Mouse (Mus musculus): ENCODE data around the gene Rps4x. TPM values are rescaled to one million over a fixed set of nuclear protein-coding genes. Genes with fewer than 3 reads are reported as not detected.
"Not testable (repeated sequence)": the region's sequence is repeated elsewhere in the genome, so short reads cannot be mapped to it uniquely, and the experiment has no call there.

Rps4x gene
- polyA plus RNA-seq (2015; fragmentation: Nextera tagmentation; extraction: Ambion mirVana): 477 and 507 TPM in 2 replicates

- Histone ChIP-seq H3K9ac (peak within 1 kb of the TSS; percentile 89), H3K27me3 (replicated peaks) (peaks cover 10% of the 10 kb centered on the region), H3K4me3 (peak within 1 kb of the TSS; percentile 67), H3K4me1 (peaks cover 18% of the 10 kb centered on the region), H3K4me2 (peak within 1 kb of the TSS; percentile 76), H3K36me3 (peaks cover 37% of the 10 kb centered on the region), H3K27ac (replicated peaks) (peak within 1 kb of the TSS; percentile 86), H3K9me3 (no peaks in the 10 kb centered on the region)
- WGBS: 10% methylated on average over 37 of the region's 37 CpGs
- peak; percentile 78; the same call in 1 of the 2 replicates for ATAC-seq (ENCODE audit: extremely low read depth, insufficient number of reproducible peaks, low FRiP score, low TSS enrichment)
These were observed at the start of gene Rps4x for GRCm38 (mm10) chrX:102188712-102189497. TSS of gene Rps4x (minus strand) at chrX:102189394.

GRCm38 (mm10) chrX:102219126-102219525 lies 29.9 kb upstream of the Rps4x start:
- H3K36me3 ChIP-seq: no peaks in the 10 kb centered on the region
- no peak overlapping the region for H3K9ac ChIP-seq
- no peak overlapping the region for H3K4me2 ChIP-seq
- H3K27me3 ChIP-seq (replicated peaks): no peaks in the 10 kb centered on the region
- ATAC-seq (ENCODE audit: extremely low read depth, insufficient number of reproducible peaks, low FRiP score, low TSS enrichment): no peak
- WGBS: 12% methylated on average over 1 of the region's 1 CpGs
- no peak overlapping the region for H3K4me3 ChIP-seq
- H3K4me1 ChIP-seq: no peaks in the 10 kb centered on the region
- no peak overlapping the region for H3K27ac ChIP-seq (replicated peaks)
- H3K9me3 ChIP-seq: no peaks in the 10 kb centered on the region

GRCm38 (mm10) chrX:102215356-102215755 lies 26.2 kb upstream of the Rps4x start:
- H3K4me3 ChIP-seq; H3K27me3 ChIP-seq (replicated peaks); ATAC-seq (ENCODE audit: extremely low read depth, insufficient number of reproducible peaks, low FRiP score, low TSS enrichment); H3K9ac ChIP-seq; H3K36me3 ChIP-seq; H3K4me1 ChIP-seq; H3K4me2 ChIP-seq; H3K9me3 ChIP-seq; H3K27ac ChIP-seq (replicated peaks): not testable (repeated sequence)
- 39% methylated on average over 9 of the region's 9 CpGs for WGBS

- Histone ChIP-seq H3K27ac (replicated peaks) (no peak overlapping the region), H3K4me1 (peaks cover 15% of the 10 kb centered on the region), H3K4me2 (no peak overlapping the region), H3K9ac (no peak overlapping the region), H3K36me3 (peaks cover 18% of the 10 kb centered on the region), H3K9me3 (no peaks in the 10 kb centered on the region), H3K4me3 (no peak overlapping the region), H3K27me3 (replicated peaks) (peaks cover 10% of the 10 kb centered on the region)
- ATAC-seq (ENCODE audit: extremely low read depth, insufficient number of reproducible peaks, low FRiP score, low TSS enrichment): no peak
- WGBS: 44% methylated on average over 1 of the region's 1 CpGs
These were observed 1.6 kb upstream of the Rps4x start for GRCm38 (mm10) chrX:102190840-102191239.

- peaks cover 30% of the 10 kb centered on the region for H3K36me3 ChIP-seq
- peaks cover 18% of the 10 kb centered on the region for H3K4me1 ChIP-seq
- ATAC-seq (ENCODE audit: extremely low read depth, insufficient number of reproducible peaks, low FRiP score, low TSS enrichment): no peak
- H3K9me3 ChIP-seq: no peaks in the 10 kb centered on the region
- no peak overlapping the region for H3K27ac ChIP-seq (replicated peaks)
- peak overlapping the region; percentile 76; the same call in 1 of the 2 replicates for H3K4me2 ChIP-seq
- H3K27me3 ChIP-seq (replicated peaks): peaks cover 10% of the 10 kb centered on the region
- peak overlapping the region; percentile 59 for H3K9ac ChIP-seq
- WGBS: 41% methylated on average over 5 of the region's 5 CpGs
- H3K4me3 ChIP-seq: peak overlapping the region; percentile 67
These were observed 387 bp upstream of the Rps4x start for GRCm38 (mm10) chrX:102189581-102189980.

GRCm38 (mm10) chrX:102187023-102187699 lies 2.0 kb downstream of the Rps4x start:
- H3K27ac ChIP-seq (replicated peaks): no peak overlapping the region
- H3K9me3 ChIP-seq: no peaks in the 10 kb centered on the region
- H3K4me2 ChIP-seq: peak overlapping the region; percentile 76
- peaks cover 52% of the 10 kb centered on the region for H3K36me3 ChIP-seq
- peak overlapping the region; percentile 89 for H3K9ac ChIP-seq
- peak overlapping the region; percentile 67 for H3K4me3 ChIP-seq
- peaks cover 5% of the 10 kb centered on the region; the same call in 1 of the 2 replicates for H3K27me3 ChIP-seq (replicated peaks)
- ATAC-seq (ENCODE audit: extremely low read depth, insufficient number of reproducible peaks, low FRiP score, low TSS enrichment): no peak
- peaks cover 18% of the 10 kb centered on the region for H3K4me1 ChIP-seq
- 26% methylated on average over 11 of the region's 11 CpGs for WGBS

- Histone ChIP-seq H3K36me3 (peaks cover 51% of the 10 kb centered on the region), H3K27ac (replicated peaks) (no peak overlapping the region), H3K4me2 (no peak overlapping the region), H3K4me1 (peaks cover 17% of the 10 kb centered on the region), H3K9me3 (no peaks in the 10 kb centered on the region), H3K4me3 (no peak overlapping the region), H3K9ac (no peak overlapping the region), H3K27me3 (replicated peaks) (peaks cover 4% of the 10 kb centered on the region; the same call in 1 of the 2 replicates)
- ATAC-seq (ENCODE audit: extremely low read depth, insufficient number of reproducible peaks, low FRiP score, low TSS enrichment): no peak
These were observed 6.6 kb downstream of the Rps4x start for GRCm38 (mm10) chrX:102182575-102182974.

GRCm38 (mm10) chrX:102175538-102176287 lies 13.5 kb downstream of the Rps4x start:
- no peaks in the 10 kb centered on the region for H3K9me3 ChIP-seq
- no peaks in the 10 kb centered on the region for H3K36me3 ChIP-seq
- no peak for ATAC-seq (ENCODE audit: extremely low read depth, insufficient number of reproducible peaks, low FRiP score, low TSS enrichment)
- no peak overlapping the region for H3K4me3 ChIP-seq
- 0 out of 2 replicates have a peak, but pooled peaks cover 2% of the 10 kb centered on the region for H3K4me1 ChIP-seq
- H3K9ac ChIP-seq: no peak overlapping the region
- 82% methylated on average over 5 of the region's 5 CpGs for WGBS
- H3K27ac ChIP-seq (replicated peaks): no peak overlapping the region
- H3K27me3 ChIP-seq (replicated peaks): peaks cover 7% of the 10 kb centered on the region; the same call in 1 of the 2 replicates
- no peak overlapping the region for H3K4me2 ChIP-seq

- Histone ChIP-seq H3K4me1 (0 out of 2 replicates have a peak, but pooled peaks cover 5% of the 10 kb centered on the region), H3K36me3 (no peaks in the 10 kb centered on the region), H3K4me2 (no peak overlapping the region), H3K9ac (no peak overlapping the region), H3K27me3 (replicated peaks) (peaks cover 3% of the 10 kb centered on the region; the same call in 1 of the 2 replicates), H3K9me3 (no peaks in the 10 kb centered on the region), H3K27ac (replicated peaks) (no peak overlapping the region), H3K4me3 (no peak overlapping the region)
- 26% methylated on average over 3 of the region's 3 CpGs for WGBS
- no peak for ATAC-seq (ENCODE audit: extremely low read depth, insufficient number of reproducible peaks, low FRiP score, low TSS enrichment)
These were observed 18.3 kb downstream of the Rps4x start for GRCm38 (mm10) chrX:102170900-102171299.

GRCm38 (mm10) chrX:102170135-102170534 lies 19.1 kb downstream of the Rps4x start:
- H3K4me3 ChIP-seq: no peak overlapping the region
- no peak overlapping the region for H3K9ac ChIP-seq
- no peak overlapping the region for H3K4me2 ChIP-seq
- H3K36me3 ChIP-seq: no peaks in the 10 kb centered on the region
- no peak for ATAC-seq (ENCODE audit: extremely low read depth, insufficient number of reproducible peaks, low FRiP score, low TSS enrichment)
- 0 out of 2 replicates have a peak, but pooled peaks cover 5% of the 10 kb centered on the region for H3K4me1 ChIP-seq
- H3K27ac ChIP-seq (replicated peaks): no peak overlapping the region
- peaks cover 3% of the 10 kb centered on the region; the same call in 1 of the 2 replicates for H3K27me3 ChIP-seq (replicated peaks)
- no peaks in the 10 kb centered on the region for H3K9me3 ChIP-seq
- 45% methylated on average over 3 of the region's 3 CpGs for WGBS

- Histone ChIP-seq H3K4me3 (no peak overlapping the region), H3K27ac (replicated peaks) (no peak overlapping the region), H3K36me3 (no peaks in the 10 kb centered on the region), H3K4me2 (no peak overlapping the region), H3K4me1 (0 out of 2 replicates have a peak, but pooled peaks cover 5% of the 10 kb centered on the region), H3K9me3 (no peaks in the 10 kb centered on the region), H3K9ac (no peak overlapping the region), H3K27me3 (replicated peaks) (peaks cover 3% of the 10 kb centered on the region; the same call in 1 of the 2 replicates)
- 60% methylated on average over 1 of the region's 1 CpGs for WGBS
- ATAC-seq (ENCODE audit: extremely low read depth, insufficient number of reproducible peaks, low FRiP score, low TSS enrichment): no peak
These were observed 19.5 kb downstream of the Rps4x start for GRCm38 (mm10) chrX:102169724-102170123.
